Mouse (Mus musculus) cerebellum, adult 11-12 months (tissue): Measurements from ENCODE around the gene Wipf1.
"Not testable (repeated sequence)": the region's sequence is repeated elsewhere in the genome, so short reads cannot be mapped to it uniquely, and the experiment has no call there.

Experiments
- DNase-seq: peaks from one replicate; pipeline ENCODE4 v3.0.0; 2022

The Wipf1 gene

GRCm38 (mm10) chr2:73506337-73506736 is 23.2 kb downstream of the Wipf1 start:
- DNase-seq = not testable (repeated sequence)

- DNase-seq = no peak
Measured at GRCm38 (mm10) chr2:73502863-73503429, 26.6 kb downstream of the Wipf1 start.

GRCm38 (mm10) chr2:73500864-73501263 is 28.7 kb downstream of the Wipf1 start:
- no peak for DNase-seq

GRCm38 (mm10) chr2:73498322-73498721 is 31.2 kb downstream of the Wipf1 start:
- no peak for DNase-seq

GRCm38 (mm10) chr2:73497572-73497971 is 32.0 kb downstream of the Wipf1 start:
- no peak for DNase-seq

GRCm38 (mm10) chr2:73496944-73497343 is 32.6 kb downstream of the Wipf1 start:
- DNase-seq = no peak

GRCm38 (mm10) chr2:73496329-73496685 is 33.2 kb downstream of the Wipf1 start:
- DNase-seq = no peak

- no peak for DNase-seq
Measured at GRCm38 (mm10) chr2:73495617-73496328, 33.8 kb downstream of the Wipf1 start.

- no peak for DNase-seq
Measured at GRCm38 (mm10) chr2:73493517-73493916, 36.0 kb downstream of the Wipf1 start.

GRCm38 (mm10) chr2:73491442-73492241 is 37.9 kb downstream of the Wipf1 start:
- no peak for DNase-seq

- DNase-seq = no peak
Measured at GRCm38 (mm10) chr2:73490466-73490865, 39.1 kb downstream of the Wipf1 start.

GRCm38 (mm10) chr2:73486120-73486601 is 43.4 kb downstream of the Wipf1 start:
- no peak for DNase-seq

- no peak for DNase-seq
Measured at GRCm38 (mm10) chr2:73485236-73486119, 44.1 kb downstream of the Wipf1 start.

- DNase-seq = no peak
Measured at GRCm38 (mm10) chr2:73484561-73485235, 44.8 kb downstream of the Wipf1 start.

- no peak for DNase-seq
Measured at GRCm38 (mm10) chr2:73478805-73479204, 50.7 kb downstream of the Wipf1 start.

GRCm38 (mm10) chr2:73477501-73477900 is 52.0 kb downstream of the Wipf1 start:
- no peak for DNase-seq

- no peak for DNase-seq
Measured at GRCm38 (mm10) chr2:73475519-73475918, 54.0 kb downstream of the Wipf1 start.

GRCm38 (mm10) chr2:73472130-73472529 is 57.4 kb downstream of the Wipf1 start:
- DNase-seq = no peak

- DNase-seq = no peak
Measured at GRCm38 (mm10) chr2:73470146-73470630, 59.3 kb downstream of the Wipf1 start.

GRCm38 (mm10) chr2:73469552-73469951 is 60.0 kb downstream of the Wipf1 start:
- DNase-seq = no peak

GRCm38 (mm10) chr2:73468993-73469392 is 60.5 kb downstream of the Wipf1 start:
- no peak for DNase-seq
